12 mouse cellular contexts compared by ENCODE assay signal in genomic region chr4:132338943-132339342, GRCm38 (mm10). TPM values are rescaled to one million over a fixed set of nuclear protein-coding genes. Genes with fewer than 3 reads are reported as not detected.
DNase-seq lines count a peak whose midpoint lies in the region; ATAC-seq and TF ChIP-seq lines count a peak whose summit lies in the region.
"Had no signal": no experiment of that assay in that cellular context is flagged by ENCODE, and none has a peak within 500 bp of the region (broad histone marks: within the 10 kb centered on the region; RNA-seq: fewer than 3 reads in every experiment).

No protein-coding gene starts in this region.

- no peak for TF ChIP-seq CTCF in midbrain, postnatal 0 days (IDR thresholded peaks at IDR 0.05)

- no peak overlapping the region for H3K27ac ChIP-seq in midbrain, postnatal 0 days (ENCODE audit: low read depth, low read length)
- no peak overlapping the region for H3K27ac ChIP-seq in midbrain, embryonic 10.5 days (replicated peaks)
- H3K27ac ChIP-seq: hindbrain, embryonic 15.5 days; left cerebral cortex, adult 2 months; midbrain, embryonic 15.5 days had no signal

- peak; percentile 21 to 54 for DNase-seq in cerebellum, postnatal 25 days
- DNase-seq in cerebellum, adult 9-11 months = no peak
- DNase-seq in midbrain, postnatal 0 days (ENCODE audit: low spot score) = peak; percentile 64
- DNase-seq in midbrain, embryonic 10.5 days (ENCODE audit: low spot score) = no peak
- DNase-seq in heart, postnatal 14 days = peak; percentile 65 to 81
- DNase-seq in right cerebral cortex, postnatal 10 days (ENCODE audit: low spot score in 2 of 2) = peak; percentile 71 to 74
- DNase-seq in thymus, postnatal 10 days (ENCODE audit: low spot score in 2 of 2) = no peak
- DNase-seq in urinary bladder, postnatal 14 days (ENCODE audit: low spot score) = no peak
- DNase-seq: cerebellum, adult 8-10 months had no signal

- no peaks in the 10 kb centered on the region for H3K9me3 ChIP-seq in midbrain, postnatal 0 days (ENCODE audit: low read length)
- H3K9me3 ChIP-seq in midbrain, embryonic 10.5 days (replicated peaks) = no peaks in the 10 kb centered on the region
- H3K9me3 ChIP-seq: hindbrain, embryonic 15.5 days; midbrain, embryonic 15.5 days had no signal

- intact Hi-C loops in heart, postnatal 14 days (cut with DNase I) = loop anchor here (10.0 kb wide), 1 partner anchor 244 kb away; no protein-coding TSS in a partner anchor

- no peaks in the 10 kb centered on the region for H3K27me3 ChIP-seq in midbrain, postnatal 0 days (ENCODE audit: insufficient read depth, low read length)
- no peaks in the 10 kb centered on the region for H3K27me3 ChIP-seq in midbrain, embryonic 10.5 days (ENCODE audit: low read depth, poor library complexity, severe bottlenecking)
- H3K27me3 ChIP-seq: hindbrain, embryonic 15.5 days; midbrain, embryonic 15.5 days had no signal

- H3K4me1 ChIP-seq in midbrain, postnatal 0 days (ENCODE audit: insufficient read depth, low read length) = no peaks in the 10 kb centered on the region
- peaks cover 17% of the 10 kb centered on the region for H3K4me1 ChIP-seq in midbrain, embryonic 10.5 days

- peaks cover 22% of the 10 kb centered on the region; the same call in 1 of the 2 replicates for H3K36me3 ChIP-seq in midbrain, postnatal 0 days (ENCODE audit: insufficient read depth, low read length)
- peaks cover 92% of the 10 kb centered on the region for H3K36me3 ChIP-seq in midbrain, embryonic 10.5 days

- ATAC-seq in midbrain, postnatal 0 days (ENCODE audit: low FRiP score) = 0 out of 2 replicates have a peak, but pooled peaks have one; percentile 20
- ATAC-seq: midbrain, embryonic 15.5 days had no signal

- H3K4me2 ChIP-seq in midbrain, postnatal 0 days (ENCODE audit: low read depth, low read length, poor library complexity, severe bottlenecking) = no peak overlapping the region
- H3K4me2 ChIP-seq: hindbrain, embryonic 15.5 days; midbrain, embryonic 15.5 days had no signal

- H3K4me3 ChIP-seq in midbrain, postnatal 0 days (ENCODE audit: low read depth, low read length) = no peak overlapping the region
- no peak overlapping the region for H3K4me3 ChIP-seq in midbrain, embryonic 10.5 days
- H3K4me3 ChIP-seq: hindbrain, embryonic 15.5 days; left cerebral cortex, adult 2 months; midbrain, embryonic 15.5 days had no signal

- H3K9ac ChIP-seq in midbrain, postnatal 0 days (replicated peaks; ENCODE audit: low read length, poor library complexity, severe bottlenecking) = no peak overlapping the region
- H3K9ac ChIP-seq: hindbrain, embryonic 15.5 days; midbrain, embryonic 15.5 days had no signal

- whole genome bisulfite sequencing in midbrain, postnatal 0 days = 89% methylated on average over 13 of the region's 13 CpGs
- WGBS in midbrain, embryonic 10.5 days = 96% methylated on average over 13 of the region's 13 CpGs

RNA-seq across cellular contexts. Expression of gene Trnau1ap, which starts 9.6 kb away (rescaled TPM):
- total RNA-seq in midbrain, postnatal 0 days (2014; rRNA removed) = 47.7 and 55.2 TPM in 2 replicates
- 56.9 and 63.0 TPM in 2 replicates for polyA plus RNA-seq in midbrain, postnatal 0 days (2015; fragmentation: Nextera tagmentation; extraction: Ambion mirVana)
- polyA plus RNA-seq in midbrain, embryonic 10.5 days (2016; fragmentation: Nextera tagmentation; extraction: Ambion mirVana) = 83.5 and 87.8 TPM in 2 replicates
- total RNA-seq in heart, postnatal 14 days (2021) = 10 to 100 TPM; 21.6 to 24.6 TPM

RNA-seq across cellular contexts. Expression of gene Rcc1, which starts 14.5 kb away (rescaled TPM):
- total RNA-seq in midbrain, postnatal 0 days (2014; rRNA removed) = 18.7 and 23.4 TPM in 2 replicates
- polyA plus RNA-seq in midbrain, postnatal 0 days (2015; fragmentation: Nextera tagmentation; extraction: Ambion mirVana) = 21.7 and 21.9 TPM in 2 replicates
- 144 and 164 TPM in 2 replicates for polyA plus RNA-seq in midbrain, embryonic 10.5 days (2016; fragmentation: Nextera tagmentation; extraction: Ambion mirVana)
- 10 to 100 TPM in 1 of 2 experiments, 1 to 10 TPM in 1; 9.5 to 13.3 TPM for total RNA-seq in heart, postnatal 14 days (2021)

RNA-seq across cellular contexts. Expression of gene Rab42, which starts 35.8 kb away (rescaled TPM):
- total RNA-seq in midbrain, postnatal 0 days (2014; rRNA removed) = 0.38 and 3.3 TPM in 2 replicates
- polyA plus RNA-seq in midbrain, postnatal 0 days (2015; fragmentation: Nextera tagmentation; extraction: Ambion mirVana) = 4.2 and 4.3 TPM in 2 replicates
- polyA plus RNA-seq in midbrain, embryonic 10.5 days (2016; fragmentation: Nextera tagmentation; extraction: Ambion mirVana) = 0.79 and 0.85 TPM in 2 replicates
- total RNA-seq in heart, postnatal 14 days (2021) = under 1 TPM; 0.39 to 0.76 TPM

Comparison
In these comparisons a context has a peak if more than half of its experiments do, and no peak if none do; other contexts are left out.
1. DNase-seq: peak in cerebellum, postnatal 25 days (2 of 2), midbrain, postnatal 0 days (single experiment), heart, postnatal 14 days (2 of 2) and right cerebral cortex, postnatal 10 days (2 of 2); none in cerebellum, adult 9-11 months (single experiment), midbrain, embryonic 10.5 days (single experiment), thymus, postnatal 10 days (0 of 2) and urinary bladder, postnatal 14 days (single experiment).